Comparison of ENCODE assay signal across 21 mouse cellular contexts in genomic region chr13:82200739-82201138, GRCm38 (mm10).
DNase-seq lines count a peak whose midpoint lies in the region; ATAC-seq and TF ChIP-seq lines count a peak whose summit lies in the region.
"Had no signal": no experiment of that assay in that cellular context is flagged by ENCODE, and none has a peak within 500 bp of the region (broad histone marks: within the 10 kb centered on the region; RNA-seq: fewer than 3 reads in every experiment).

No protein-coding gene starts in this region.

- DNase-seq in heart, postnatal 0 days (ENCODE audit: low spot score): no peak
- no peak for DNase-seq in heart, adult 8-10 months (ENCODE audit: low spot score)
- DNase-seq in left cerebral cortex, adult 9 months (ENCODE audit: low spot score in 2 of 2): peak; percentile 6 to 26
- no peak for DNase-seq in left cerebral cortex, adult 2 months (ENCODE audit: extremely low spot score in 1 of 2, low spot score in 2 of 2)
- peak; percentile 4 for DNase-seq in right cerebral cortex, postnatal 25 days
- no peak for DNase-seq in right cerebral cortex, postnatal 4 days
- no peak for DNase-seq in thymus, postnatal 10 days (ENCODE audit: low spot score in 2 of 2)
- DNase-seq: cerebellum, adult 9-10 months; gastrocnemius, postnatal 36 days; kidney, adult 18-20 months; thymus, postnatal 14 days had no signal

- no peak overlapping the region for H3K4me2 ChIP-seq in heart, postnatal 0 days (ENCODE audit: low read depth, low read length)
- H3K4me2 ChIP-seq: forebrain, embryonic 13.5 days; liver, embryonic 11.5 days; lung, embryonic 15.5 days; midbrain, embryonic 11.5 days; neural tube, embryonic 13.5 days had no signal

- H3K27ac ChIP-seq in heart, postnatal 0 days (ENCODE audit: low read depth): no peak overlapping the region
- H3K27ac ChIP-seq in left cerebral cortex, adult 2 months: no peak overlapping the region
- H3K27ac ChIP-seq: embryonic facial prominence, embryonic 10.5 days; forebrain, embryonic 13.5 days; hindbrain, embryonic 10.5 days; kidney, postnatal 0 days; limb, embryonic 10.5 days; lung, embryonic 15.5 days; neural tube, embryonic 13.5 days; stomach, postnatal 0 days had no signal

- no peaks in the 10 kb centered on the region for H3K9me3 ChIP-seq in heart, postnatal 0 days (replicated peaks; ENCODE audit: control insufficient read depth, low read length)
- H3K9me3 ChIP-seq: embryonic facial prominence, embryonic 10.5 days; forebrain, embryonic 13.5 days; hindbrain, embryonic 10.5 days; limb, embryonic 10.5 days; lung, embryonic 15.5 days; neural tube, embryonic 13.5 days had no signal

- intact Hi-C loops in left cerebral cortex, adult 2 months (cut with DNase I): no loop called here

- H3K27me3 ChIP-seq in heart, postnatal 0 days (ENCODE audit: control insufficient read depth, insufficient read depth, low read length): no peaks in the 10 kb centered on the region
- H3K27me3 ChIP-seq: forebrain, embryonic 13.5 days; lung, embryonic 15.5 days; neural tube, embryonic 13.5 days had no signal

- peak; percentile 78 for TF ChIP-seq EP300 in heart, postnatal 0 days (IDR thresholded peaks at IDR 0.05; ENCODE audit: low read depth)

- WGBS in heart, postnatal 0 days: 61% methylated on average over 1 of the region's 1 CpGs

- no peaks in the 10 kb centered on the region for H3K36me3 ChIP-seq in heart, postnatal 0 days (replicated peaks; ENCODE audit: control insufficient read depth, insufficient read depth, low read length)
- H3K36me3 ChIP-seq: embryonic facial prominence, embryonic 10.5 days; hindbrain, embryonic 10.5 days; limb, embryonic 10.5 days; lung, embryonic 15.5 days; neural tube, embryonic 13.5 days had no signal

- H3K4me3 ChIP-seq in heart, postnatal 0 days (ENCODE audit: low read depth, low read length): no peak overlapping the region
- no peak overlapping the region for H3K4me3 ChIP-seq in left cerebral cortex, adult 2 months
- H3K4me3 ChIP-seq: embryonic facial prominence, embryonic 10.5 days; forebrain, embryonic 13.5 days; hindbrain, embryonic 10.5 days; limb, embryonic 10.5 days; lung, embryonic 15.5 days; neural tube, embryonic 13.5 days had no signal

- TF ChIP-seq CTCF in heart, postnatal 0 days (IDR thresholded peaks at IDR 0.05; ENCODE audit: low read depth): no peak
- TF ChIP-seq CTCF in left cerebral cortex, adult 2 months (IDR thresholded peaks at IDR 0.05): no peak

- ATAC-seq in heart, postnatal 0 days (ENCODE audit: insufficient read depth, low read depth): no peak
- ATAC-seq: forebrain, embryonic 13.5 days had no signal

- H3K4me1 ChIP-seq in heart, postnatal 0 days (ENCODE audit: control insufficient read depth, insufficient read depth): no peaks in the 10 kb centered on the region
- H3K4me1 ChIP-seq: embryonic facial prominence, embryonic 10.5 days; forebrain, embryonic 13.5 days; hindbrain, embryonic 10.5 days; limb, embryonic 10.5 days; lung, embryonic 15.5 days; neural tube, embryonic 13.5 days had no signal

- H3K9ac ChIP-seq in heart, postnatal 0 days (replicated peaks; ENCODE audit: low read depth, low read length): no peak overlapping the region
- H3K9ac ChIP-seq: forebrain, embryonic 13.5 days; lung, embryonic 15.5 days; neural tube, embryonic 13.5 days had no signal

Comparison
In these comparisons a context has a peak if more than half of its experiments do, and no peak if none do; other contexts are left out.
1. DNase-seq: peak in left cerebral cortex, adult 9 months (2 of 2) and right cerebral cortex, postnatal 25 days (single experiment); none in heart, postnatal 0 days (single experiment), heart, adult 8-10 months (single experiment), left cerebral cortex, adult 2 months (0 of 2), right cerebral cortex, postnatal 4 days (single experiment) and thymus, postnatal 10 days (0 of 2).